Mouse (Mus musculus) cerebellum, adult 11 months (tissue): ENCODE results near the gene Lilrb4a.
"Not testable (repeated sequence)": the region's sequence is repeated elsewhere in the genome, so short reads cannot be mapped to it uniquely, and the experiment has no call there.

Experiments
- DNase-seq: peaks from one replicate; pipeline ENCODE4 v3.0.0; 2022

Gene Lilrb4a

GRCm38 (mm10) chr10:51490691-51491090 lies at the start of gene Lilrb4a:
Gene Lilrb4a, plus strand, starts transcription at chr10:51490956.
- DNase-seq = not testable (repeated sequence)

GRCm38 (mm10) chr10:51451610-51452009 lies 39.1 kb upstream of the Lilrb4a start:
- no peak for DNase-seq

- DNase-seq = no peak
Observed at GRCm38 (mm10) chr10:51453616-51454298, 37.0 kb upstream of the Lilrb4a start.

GRCm38 (mm10) chr10:51454365-51454764 lies 36.4 kb upstream of the Lilrb4a start:
- DNase-seq = no peak

- DNase-seq = no peak
Observed at GRCm38 (mm10) chr10:51455762-51456161, 35.0 kb upstream of the Lilrb4a start.

GRCm38 (mm10) chr10:51456369-51456768 lies 34.4 kb upstream of the Lilrb4a start:
- DNase-seq = no peak

- not testable (repeated sequence) for DNase-seq
Observed at GRCm38 (mm10) chr10:51463800-51464199, 27.0 kb upstream of the Lilrb4a start.

- not testable (repeated sequence) for DNase-seq
Observed at GRCm38 (mm10) chr10:51480397-51480796, 10.4 kb upstream of the Lilrb4a start, which contains the start of the genes Gm49339 and Lilr4b. Gene Gm49339, plus strand, starts transcription at chr10:51480612. Gene Lilr4b, plus strand, starts transcription at chr10:51480632.

GRCm38 (mm10) chr10:51520021-51520420 lies 29.3 kb downstream of the Lilrb4a start:
- no peak for DNase-seq

GRCm38 (mm10) chr10:51521453-51521852 lies 30.7 kb downstream of the Lilrb4a start:
- no peak for DNase-seq

- DNase-seq = no peak
Observed at GRCm38 (mm10) chr10:51526090-51526489, 35.3 kb downstream of the Lilrb4a start.

- DNase-seq = no peak
Observed at GRCm38 (mm10) chr10:51526633-51527032, 35.9 kb downstream of the Lilrb4a start.

- DNase-seq = no peak
Observed at GRCm38 (mm10) chr10:51528840-51529434, 38.2 kb downstream of the Lilrb4a start.

- DNase-seq = no peak
Observed at GRCm38 (mm10) chr10:51529497-51529896, 38.7 kb downstream of the Lilrb4a start.

- no peak for DNase-seq
Observed at GRCm38 (mm10) chr10:51530813-51531212, 40.1 kb downstream of the Lilrb4a start.
